Mouse (Mus musculus) olfactory bulb, adult 2 months (tissue): ENCODE measurements around the gene Ccdc30.

Experiments used
- CTCF ChIP-seq: fragments of 200-500 bp; IDR thresholded peaks from 2 replicates; pipeline ENCODE4 v1.5.1; 2012; ENCODE audit warnings: low read depth, mild to moderate bottlenecking, low read length, moderate library complexity; ENCODE audit not compliant: insufficient read depth
- POLR2A ChIP-seq: fragments of 200-500 bp; IDR thresholded peaks from 2 replicates; pipeline ENCODE4 v1.6.1; 2012; ENCODE audit warnings: mild to moderate bottlenecking, low read depth, low read length, moderate library complexity; ENCODE audit not compliant: insufficient read depth

DNA sequence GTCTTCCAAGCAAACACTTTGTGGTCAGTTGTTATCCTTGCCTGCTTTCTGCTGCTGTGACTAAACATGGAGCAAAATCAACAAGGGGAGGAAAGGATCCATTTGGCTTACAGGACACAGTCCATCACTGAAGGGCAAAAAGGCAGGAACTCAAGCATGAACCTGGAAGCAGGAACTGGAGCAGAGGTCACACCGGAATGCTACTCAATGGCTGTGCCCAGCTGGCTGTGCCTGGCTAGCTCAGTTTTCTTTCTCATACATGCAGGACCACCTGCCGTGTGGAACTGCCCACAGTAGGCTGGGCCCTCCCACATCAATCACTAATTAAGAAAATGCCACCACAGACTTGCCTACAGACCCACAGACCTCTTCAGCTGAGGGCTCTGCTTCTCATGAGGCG, 26.1 kb downstream of the Ccdc30 start:
- no peak for TF ChIP-seq POLR2A
- TF ChIP-seq CTCF = no peak
